Mouse (Mus musculus): ENCODE measurements around the gene Tal1.

- TF ChIP-seq CTCF (IDR thresholded peaks at IDR 0.05; ENCODE audit: control insufficient read depth, insufficient read depth, insufficient replicate concordance, low read depth, low read length) (no peak), POLR2A (IDR thresholded peaks at IDR 0.05; ENCODE audit: control insufficient read depth, low read depth, low read length) (no peak)
These were observed 37.8 kb downstream of the Tal1 start for GRCm38 (mm10) chr4:115094056-115094455.
